Mouse (Mus musculus): ENCODE data around the gene Wfikkn2. TPM values are rescaled to one million over a fixed set of nuclear protein-coding genes. Genes with fewer than 3 reads are reported as not detected.

Wfikkn2 gene
- total RNA-seq, 2 experiments from 2014 or later, result 2.8 to 3.1 TPM

DNA sequence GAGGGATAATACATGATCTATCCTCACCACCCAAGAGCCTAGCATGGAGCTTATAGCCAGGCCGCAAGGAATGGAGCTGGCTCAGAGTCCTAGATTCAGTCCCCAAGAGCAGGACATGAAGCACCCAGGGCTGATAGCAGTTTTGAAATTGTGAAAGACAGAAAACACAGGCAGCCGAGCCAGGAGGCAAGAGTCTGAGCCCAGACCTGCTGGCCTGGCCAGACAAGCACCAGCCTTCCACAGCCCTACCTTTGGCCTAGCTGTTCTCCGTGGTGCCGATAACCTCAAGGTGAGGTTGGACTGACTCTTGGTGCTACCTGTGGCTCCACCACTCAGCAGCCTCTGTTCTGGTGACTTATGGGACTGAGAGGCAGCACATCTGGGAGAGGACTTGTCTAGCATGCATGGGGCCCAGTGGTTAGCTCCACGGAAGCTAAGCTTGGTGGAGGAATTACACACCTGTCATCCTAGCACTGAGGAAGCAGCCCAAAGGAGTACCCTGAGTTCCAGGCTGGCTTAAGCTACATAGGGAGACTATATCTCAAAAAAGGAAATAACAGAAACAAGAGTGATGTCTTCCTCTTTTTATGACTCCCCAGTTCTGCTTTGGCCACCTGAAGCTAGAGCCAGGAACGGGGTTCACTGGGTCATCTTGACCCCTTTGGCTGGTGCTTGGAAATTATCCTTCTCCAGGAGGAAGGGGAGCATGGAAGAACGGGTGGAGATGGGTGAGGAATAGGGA, 47.2 kb downstream of the Wfikkn2 start:
- DNase-seq (ENCODE audit: low spot score in 2 of 2), result no peak

DNA sequence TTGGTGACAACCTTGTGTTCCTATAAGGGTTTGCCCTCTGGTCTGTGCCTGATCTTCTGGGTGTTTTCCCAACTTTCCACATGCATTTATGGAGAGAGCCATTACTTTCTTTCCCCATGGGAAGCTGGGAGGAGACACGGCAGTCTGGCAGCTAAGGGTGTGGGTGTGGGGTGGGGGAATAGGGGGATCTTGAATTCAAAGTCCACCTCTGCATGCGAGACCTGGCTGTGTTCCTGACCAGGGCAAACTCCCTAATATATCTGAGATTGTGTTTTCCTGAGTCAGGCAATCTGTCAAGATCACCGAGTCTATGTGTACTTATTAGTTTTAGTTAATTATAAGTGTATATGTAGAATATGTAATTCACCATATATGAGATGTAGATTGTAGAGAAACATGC, 49.5 kb downstream of the Wfikkn2 start:
- no peak for DNase-seq (ENCODE audit: low spot score in 2 of 2)

DNA sequence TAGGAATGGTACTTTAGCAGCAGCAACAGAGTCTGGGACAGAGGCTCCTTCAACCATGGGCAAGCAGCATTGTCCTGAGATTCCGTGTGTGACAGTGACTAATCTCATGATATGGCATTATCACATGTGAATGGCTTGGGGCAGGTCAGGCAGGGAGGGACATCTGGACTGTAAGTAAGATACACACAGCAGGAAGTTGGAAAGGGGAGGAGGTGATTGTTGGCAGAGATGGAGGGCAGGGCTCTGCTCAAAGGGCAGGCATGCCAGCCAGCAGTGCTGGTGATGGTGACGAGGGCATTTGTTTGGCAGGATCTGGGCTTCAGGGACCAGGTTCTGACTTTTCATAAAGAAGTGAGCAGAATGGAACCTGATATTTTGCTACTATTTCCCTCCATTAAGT, 52.7 kb downstream of the Wfikkn2 start:
- DNase-seq (ENCODE audit: low spot score in 2 of 2), result no peak

DNA sequence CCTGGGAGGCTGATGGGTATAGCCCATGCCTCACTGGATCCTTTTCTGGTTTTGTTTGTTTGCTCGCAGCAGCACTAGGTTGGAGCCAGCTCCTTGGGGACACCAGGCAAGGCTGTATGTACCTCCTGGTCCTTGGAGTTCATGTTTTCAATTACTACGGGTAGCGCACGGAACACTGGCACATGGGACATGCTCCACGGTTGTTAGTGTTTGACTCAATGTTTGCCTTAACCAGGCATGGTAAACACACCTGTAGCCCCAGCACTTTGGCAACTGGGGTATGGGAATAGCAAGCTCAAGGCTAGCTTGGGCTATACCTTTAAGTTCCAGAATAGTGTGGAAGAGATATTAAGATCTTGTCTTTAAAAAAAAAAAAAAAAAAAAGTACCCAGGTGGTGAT, 55.1 kb downstream of the Wfikkn2 start:
- DNase-seq (ENCODE audit: low spot score in 2 of 2), result no peak

DNA sequence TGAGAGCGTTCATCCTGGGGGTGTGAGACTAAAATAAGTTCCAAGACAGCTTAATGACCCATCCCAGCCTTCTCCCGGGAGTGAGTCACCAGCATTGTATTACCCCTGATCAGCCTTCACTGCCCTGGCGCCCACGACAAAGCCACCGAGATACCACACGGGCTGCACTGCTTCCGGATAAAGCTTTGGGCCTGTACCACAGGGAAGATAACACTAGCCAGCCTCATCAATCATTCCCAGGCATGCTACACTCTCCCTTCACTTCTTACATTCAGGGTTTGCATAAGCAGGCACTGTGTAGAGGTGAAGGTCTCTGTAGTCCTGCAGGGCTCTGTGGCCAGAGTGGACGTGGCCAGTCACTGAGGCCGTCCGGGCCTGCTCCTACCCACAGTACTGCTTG, 56.2 kb downstream of the Wfikkn2 start:
- DNase-seq (ENCODE audit: low spot score in 2 of 2), result no peak

Other genes with a start within 250 kb of the Wfikkn2 start
- gene Spag9, start 249.9 kb downstream of the Wfikkn2 start, total RNA-seq (2021), result 100 to 1,000 TPM; 132 to 149 TPM
- 10 to 100 TPM; 81.4 to 89.8 TPM for gene Tob1, start 34.6 kb downstream of the Wfikkn2 start, total RNA-seq (2021)
- not detected for gene Gm21885, start 35.9 kb upstream of the Wfikkn2 start, total RNA-seq (2021)
- 10 to 100 TPM; 62.7 to 73.3 TPM for gene Luc7l3, start 76.0 kb upstream of the Wfikkn2 start, total RNA-seq (2021)
- gene Ankrd40, start 82.0 kb upstream of the Wfikkn2 start, total RNA-seq (2021), result 100 to 1,000 TPM; 127 to 137 TPM
- gene Abcc3, start 147.0 kb upstream of the Wfikkn2 start, total RNA-seq (2021), result 1 to 10 TPM; 2.0 to 2.4 TPM
- 10 to 100 TPM; 18.7 to 22.7 TPM for gene Cacna1g, start 228.2 kb upstream of the Wfikkn2 start, total RNA-seq (2021)
- gene Spata20, start 240.2 kb upstream of the Wfikkn2 start, total RNA-seq (2021), result under 1 TPM in 1 of 2 experiments, not detected in 1; 0.29 TPM

Data from gastrocnemius, postnatal 4 days (tissue).